Mouse (Mus musculus) small intestine, adult 2 months (tissue): ENCODE results near the gene Arrdc5. TPM values are rescaled to one million over a fixed set of nuclear protein-coding genes. Genes with fewer than 3 reads are reported as not detected.

Experiments used
- H3K27ac ChIP-seq: fragments of 200-500 bp; 2 replicates; pipeline ENCODE4 v1.5.1; 2012; ENCODE audit warnings: low read depth, low read length, control low read depth, inconsistent platforms; ENCODE audit not compliant: insufficient read depth
- H3K27me3 ChIP-seq: fragments of 200-500 bp; 2 replicates; pipeline ENCODE4 v1.6.1; 2012; ENCODE audit warnings: mild to moderate bottlenecking, moderate library complexity, low read length, inconsistent platforms; ENCODE audit not compliant: control insufficient read depth, insufficient read depth
- H3K36me3 ChIP-seq: fragments of 200-500 bp; 2 replicates; pipeline ENCODE4 v1.6.1; 2012; ENCODE audit warnings: mild to moderate bottlenecking, low read length, control low read depth, inconsistent platforms; ENCODE audit not compliant: control insufficient read depth, insufficient read depth
- H3K4me1 ChIP-seq: fragments of 200-500 bp; 2 replicates; pipeline ENCODE4 v1.6.1; 2012; ENCODE audit warnings: low read length, inconsistent platforms, mixed read lengths; ENCODE audit not compliant: control insufficient read depth, insufficient read depth, insufficient read length
- H3K4me3 ChIP-seq: fragments of 200-500 bp; 2 replicates; pipeline ENCODE4 v1.5.1; 2012; ENCODE audit warnings: low read depth, mild to moderate bottlenecking, control low read depth, inconsistent platforms, low read length, moderate library complexity
- CTCF ChIP-seq: fragments of 200-500 bp; IDR thresholded peaks from 2 replicates; pipeline ENCODE4 v1.5.1; 2012; ENCODE audit warnings: low read depth, mild to moderate bottlenecking, control low read depth, inconsistent platforms, low read length, moderate library complexity, mixed read lengths; ENCODE audit not compliant: insufficient replicate concordance, insufficient read length; ENCODE audit errors: extremely low read depth
- POLR2A ChIP-seq: fragments of 200-500 bp; IDR thresholded peaks from 2 replicates; pipeline ENCODE4 v1.6.1; 2012; ENCODE audit warnings: low read depth, mild to moderate bottlenecking, control low read depth, inconsistent platforms, low read length, moderate library complexity
- WGBS: fragments of 180-500 bp; shearing (Covaris S2); methylation state at CpG from one replicate; pipeline ENCODE4 v1.1.7; 2018; 5-methylcytosine and 5-hydroxymethylcytosine counted together
- polyA plus RNA-seq: library from polyadenylated mRNA; depleted of rRNA; stranded (reverse); fragments of >200 nt; gene quantifications from 2 replicates; pipeline ENCODE4 v1.2.3, GENCODE M21; 2012

Arrdc5 gene
- polyA plus RNA-seq, 1 experiment, result not detected

DNA sequence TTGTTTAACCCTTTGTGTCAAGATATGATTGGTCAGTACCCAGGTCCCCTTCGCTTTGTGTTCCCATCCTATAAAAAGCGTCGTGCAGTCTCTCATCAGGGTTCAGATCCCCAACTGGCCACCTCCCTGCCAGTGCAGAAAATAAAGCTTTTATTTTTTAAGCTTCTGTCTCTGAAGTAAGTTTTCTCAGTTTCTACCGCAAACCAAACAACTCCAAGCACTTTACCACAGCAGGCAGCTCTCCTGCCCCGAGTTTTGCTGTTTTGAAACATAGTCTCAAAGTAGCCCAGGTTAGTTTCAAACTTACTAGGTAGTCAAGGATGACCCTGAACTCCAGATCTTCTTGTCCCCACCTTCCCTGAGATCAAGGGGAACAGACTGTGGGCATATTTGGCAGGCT is 21.7 kb downstream of the Arrdc5 start:
- H3K27me3 ChIP-seq, result no peaks in the 10 kb centered on the region
- H3K27ac ChIP-seq, result peak overlapping the region; percentile 87
- WGBS, result 55% methylated on average over 5 of the region's 5 CpGs
- peaks cover 37% of the 10 kb centered on the region for H3K4me1 ChIP-seq
- no peak overlapping the region for H3K4me3 ChIP-seq
- TF ChIP-seq CTCF (no peak), POLR2A (no peak)
- peaks cover 49% of the 10 kb centered on the region for H3K36me3 ChIP-seq

DNA sequence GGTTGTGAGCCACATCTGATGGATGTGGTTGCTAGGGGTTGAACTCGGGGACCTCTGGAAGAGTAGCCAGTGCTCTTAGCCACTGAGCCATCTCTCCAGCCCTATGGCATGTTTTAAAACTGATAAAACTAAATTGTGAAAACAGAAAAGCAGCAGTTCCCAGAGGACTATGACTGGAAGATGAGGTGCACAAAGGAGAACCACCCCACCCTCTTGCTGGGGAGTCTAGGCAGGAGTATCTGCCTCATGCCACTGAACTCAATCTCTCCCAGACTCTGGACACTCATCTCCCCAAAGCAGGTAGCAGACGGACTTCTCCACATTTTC is 22.6 kb downstream of the Arrdc5 start:
- TF ChIP-seq POLR2A (no peak), CTCF (peak; percentile 20; the same call in 1 of the 2 replicates)
- Histone ChIP-seq H3K4me3 (no peak overlapping the region), H3K36me3 (peaks cover 42% of the 10 kb centered on the region), H3K27me3 (no peaks in the 10 kb centered on the region), H3K27ac (peak overlapping the region; percentile 87), H3K4me1 (peaks cover 37% of the 10 kb centered on the region)
- 17% methylated on average over 2 of the region's 2 CpGs for WGBS

DNA sequence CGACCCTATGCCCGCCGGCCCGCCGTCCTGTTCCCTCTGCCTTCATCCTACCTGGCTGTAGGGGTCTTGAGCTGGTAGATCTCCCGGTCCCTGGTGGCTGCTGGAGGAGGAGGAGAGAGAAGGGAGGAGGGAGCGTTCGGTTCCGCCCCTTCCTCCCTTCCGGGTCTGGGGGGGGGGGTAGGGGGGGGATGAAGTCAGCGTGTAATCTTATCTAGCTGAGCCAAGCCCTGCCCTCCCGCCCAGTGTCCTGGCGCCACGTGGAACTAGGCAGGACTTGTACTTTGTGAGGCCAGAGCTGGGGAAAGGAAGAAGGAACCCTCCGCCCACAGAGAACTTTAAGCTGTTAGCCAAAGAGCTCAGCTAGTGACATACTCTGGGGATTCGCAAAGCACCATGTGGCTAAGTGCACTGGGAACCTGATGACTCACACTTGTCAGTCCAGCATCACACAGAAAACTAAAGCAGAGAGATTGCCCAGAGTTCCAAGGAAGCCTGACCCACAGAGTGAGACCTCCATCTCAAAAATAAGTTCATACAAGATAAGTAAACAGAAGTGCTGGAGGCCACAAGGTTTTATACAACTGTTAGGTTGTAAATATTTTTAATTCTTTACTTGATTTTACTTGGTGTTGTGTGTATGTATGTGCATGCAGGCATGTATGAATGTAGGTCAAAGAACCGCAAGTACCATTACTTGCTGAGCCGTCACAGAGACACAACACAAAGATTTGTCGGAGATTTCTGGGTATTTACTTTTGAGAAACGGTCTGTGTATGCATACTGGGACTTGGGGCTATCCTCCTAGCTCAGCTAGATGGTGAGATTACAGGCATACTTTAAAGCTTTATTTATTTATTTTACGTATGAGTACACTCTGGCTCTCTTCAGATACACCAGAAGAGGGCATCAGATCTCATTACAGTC is 23.2 kb downstream of the Arrdc5 start, which contains the start of gene Ticam1:
TSS of gene Ticam1 (minus strand) at position 144 of the 924 bp plus-strand sequence.
- Histone ChIP-seq H3K4me1 (peaks cover 42% of the 10 kb centered on the region), H3K4me3 (peak within 1 kb of the TSS; percentile 86), H3K27me3 (no peaks in the 10 kb centered on the region), H3K27ac (peak within 1 kb of the TSS; percentile 96), H3K36me3 (peaks cover 47% of the 10 kb centered on the region)
- no peak; the same call in 1 of the 2 replicates for TF ChIP-seq CTCF
- TF ChIP-seq POLR2A, result peak; percentile 71
- 1% methylated on average over 20 of the region's 21 CpGs for WGBS

DNA sequence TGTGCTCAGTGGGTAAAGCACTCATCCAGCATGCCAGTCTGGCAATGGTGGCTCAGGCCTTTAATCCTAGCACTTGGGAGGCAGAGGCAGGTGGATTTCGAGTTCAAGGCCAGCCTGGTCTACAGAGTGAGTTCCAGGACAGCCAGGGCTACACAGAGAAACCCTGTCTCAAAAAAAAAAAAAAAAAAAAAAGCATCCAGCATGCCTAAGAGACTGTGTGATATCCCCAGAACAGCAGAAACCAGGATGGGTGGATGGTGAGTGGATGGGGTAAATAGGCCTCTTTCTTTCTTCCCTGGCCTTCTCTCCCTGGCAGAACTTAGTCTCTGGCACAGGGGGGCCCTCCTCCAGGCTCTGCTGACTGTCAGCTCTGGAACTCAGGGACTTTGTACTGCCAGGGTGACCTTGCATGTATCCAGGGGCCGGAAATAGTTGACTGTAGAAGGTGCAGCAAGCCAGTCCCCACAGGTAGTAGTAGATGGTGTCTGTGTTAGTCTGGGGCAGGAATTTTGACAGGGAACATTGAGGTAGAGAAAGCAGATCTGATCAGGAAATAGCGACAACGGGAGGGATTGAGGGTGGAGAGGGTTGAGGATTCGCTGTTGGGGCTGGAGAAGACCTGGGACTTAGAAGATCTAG is 24.1 kb downstream of the Arrdc5 start:
- Histone ChIP-seq H3K27ac (peak overlapping the region; percentile 96), H3K4me1 (peaks cover 38% of the 10 kb centered on the region), H3K4me3 (peak overlapping the region; percentile 86), H3K27me3 (no peaks in the 10 kb centered on the region), H3K36me3 (peaks cover 48% of the 10 kb centered on the region)
- WGBS, result 12% methylated on average over 5 of the region's 5 CpGs
- peak; percentile 43; the same call in 1 of the 2 replicates for TF ChIP-seq POLR2A
- no peak for TF ChIP-seq CTCF

DNA sequence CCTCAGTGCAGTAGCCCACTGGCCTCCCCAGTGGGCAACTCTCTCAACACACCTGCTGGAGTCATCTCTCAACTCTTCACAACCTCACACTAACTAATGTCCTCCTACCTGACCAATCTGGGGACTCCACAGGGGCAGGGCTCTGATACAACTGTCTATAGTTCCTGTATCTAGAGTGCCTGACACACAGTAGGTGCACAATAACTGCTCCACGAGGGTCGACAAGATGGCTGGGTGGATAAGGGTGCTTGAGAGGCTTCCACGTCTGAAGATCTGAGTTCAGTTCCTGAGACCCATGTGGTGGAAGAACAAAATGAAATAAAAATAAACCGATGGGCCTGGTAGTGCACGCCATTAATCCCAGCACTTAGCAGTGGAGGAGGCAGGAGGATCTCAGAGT is 26.1 kb downstream of the Arrdc5 start:
- peaks cover 50% of the 10 kb centered on the region for H3K36me3 ChIP-seq
- H3K27ac ChIP-seq, result peak overlapping the region; percentile 45
- WGBS, result 84% methylated on average over 5 of the region's 5 CpGs
- peak overlapping the region; percentile 27; the same call in 1 of the 2 replicates for H3K4me3 ChIP-seq
- H3K27me3 ChIP-seq, result no peaks in the 10 kb centered on the region
- TF ChIP-seq POLR2A (no peak), CTCF (no peak)
- peaks cover 34% of the 10 kb centered on the region for H3K4me1 ChIP-seq

DNA sequence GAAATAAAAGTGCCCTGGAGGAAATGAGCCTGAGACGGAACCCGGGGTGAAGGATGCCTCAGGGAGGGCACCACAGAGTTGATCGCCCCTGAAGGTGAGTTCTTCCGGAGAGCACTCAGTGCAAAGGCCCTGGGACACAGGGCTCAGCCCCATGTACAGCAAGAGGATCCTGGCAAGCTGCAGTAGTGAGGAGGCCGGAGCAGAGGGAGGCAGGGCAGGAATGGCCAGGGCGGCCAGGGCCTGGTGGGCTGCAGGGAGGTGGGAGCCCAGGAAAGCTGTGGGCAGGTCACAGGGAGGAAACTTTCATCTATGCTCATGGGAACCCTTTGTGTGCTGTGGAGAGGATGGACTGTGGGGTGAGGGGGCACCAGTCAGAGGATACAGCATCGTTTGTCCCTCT is 26.6 kb downstream of the Arrdc5 start:
- 76% methylated on average over 7 of the region's 7 CpGs for WGBS
- Histone ChIP-seq H3K4me3 (peak overlapping the region; percentile 27), H3K27ac (peak overlapping the region; percentile 8), H3K4me1 (peaks cover 29% of the 10 kb centered on the region), H3K27me3 (no peaks in the 10 kb centered on the region), H3K36me3 (peaks cover 45% of the 10 kb centered on the region)
- TF ChIP-seq POLR2A (no peak), CTCF (no peak)

DNA sequence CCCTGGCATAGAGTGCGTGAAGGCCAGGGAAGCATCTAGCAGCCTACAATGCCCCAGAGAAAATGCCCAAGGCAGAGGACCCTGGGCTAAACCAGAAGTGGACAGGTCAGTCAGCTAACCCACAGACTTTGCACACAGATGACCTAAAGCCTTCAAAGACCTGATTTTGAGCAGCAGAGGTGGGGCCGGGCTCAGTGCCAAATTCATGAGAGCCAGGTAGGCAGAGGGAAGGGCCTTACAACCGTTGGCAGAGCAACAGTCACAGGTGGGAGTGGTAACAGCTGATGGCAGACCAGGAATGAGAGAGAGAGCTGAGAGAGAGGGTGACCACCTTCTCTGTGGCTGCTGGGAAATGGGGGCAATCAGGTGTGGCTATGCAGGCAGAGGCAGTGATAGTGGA is 27.4 kb downstream of the Arrdc5 start:
- WGBS, result 46% methylated on average over 3 of the region's 3 CpGs
- Histone ChIP-seq H3K27me3 (no peaks in the 10 kb centered on the region), H3K4me1 (peaks cover 21% of the 10 kb centered on the region), H3K27ac (peak overlapping the region; percentile 8; the same call in 1 of the 2 replicates), H3K36me3 (peaks cover 41% of the 10 kb centered on the region), H3K4me3 (no peak overlapping the region)
- TF ChIP-seq POLR2A, result no peak
- TF ChIP-seq CTCF, result no peak
